Mouse (Mus musculus) MEL (cell line): Measurements from ENCODE around the gene Kalrn.

Experiments
- CHD1 ChIP-seq: IDR thresholded peaks from 2 replicates; pipeline ENCODE4 v1.6.1; 2012; ENCODE audit warnings: low read depth, mild to moderate bottlenecking, inconsistent platforms, low read length, improper control_type of control experiment
- CHD2 ChIP-seq: IDR thresholded peaks from 2 replicates; pipeline ENCODE4 v1.6.1; 2011; ENCODE audit warnings: low read length, improper control_type of control experiment
- CTCF ChIP-seq, 3 experiments: IDR thresholded peaks in 2 of 3; conservative IDR thresholded peaks in 1 of 3; 2 replicates each; pipeline ENCODE4 v1.5.1; 2011 to 2012; ENCODE audit warnings: low read length in 3 of 3, low read depth in 2 of 3, mild to moderate bottlenecking in 2 of 3, improper control_type of control experiment in 1 of 3, inconsistent platforms in 1 of 3, mixed read lengths in 1 of 3, moderate library complexity in 1 of 3; ENCODE audit not compliant: control insufficient read depth in 1 of 3, insufficient read depth in 1 of 3, poor library complexity in 1 of 3, severe bottlenecking in 1 of 3
- EP300 ChIP-seq, 2 experiments: IDR thresholded peaks; 2 replicates each; pipeline ENCODE4 v1.6.1; 2011; ENCODE audit warnings: improper control_type of control experiment in 2 of 2, low read length in 2 of 2, low read depth in 1 of 2, mild to moderate bottlenecking in 1 of 2
- POLR2A ChIP-seq, 2 experiments: IDR thresholded peaks; 2 replicates each; pipeline ENCODE4 v1.6.1; 2011 to 2012; ENCODE audit warnings: low read length in 2 of 2, mild to moderate bottlenecking in 2 of 2, control low read depth in 1 of 2, improper control_type of control experiment in 1 of 2, low read depth in 1 of 2, moderate library complexity in 1 of 2; ENCODE audit not compliant: control insufficient read depth in 1 of 2, insufficient read depth in 1 of 2, poor library complexity in 1 of 2
- POLR2AphosphoS5 ChIP-seq: IDR thresholded peaks from 2 replicates; pipeline ENCODE4 v1.6.1; 2012; ENCODE audit warnings: low read depth, borderline replicate concordance, mild to moderate bottlenecking, inconsistent platforms, low read length, moderate library complexity, mixed read lengths

- no peak for TF ChIP-seq EP300 (IDR thresholded peaks at IDR 0.05; ENCODE audit: low read depth in 1 of 2, low read length in 2 of 2)
- TF ChIP-seq POLR2AphosphoS5, result no peak
- TF ChIP-seq CHD1, result no peak
- TF ChIP-seq CTCF (IDR thresholded peaks at IDR 0.05 in 2 of 3, conservative IDR thresholded peaks at IDR 0.05 in 1 of 3; ENCODE audit: control insufficient read depth in 1 of 3, insufficient read depth in 1 of 3, low read depth in 2 of 3, low read length in 3 of 3, poor library complexity in 1 of 3, severe bottlenecking in 1 of 3), result no peak
- TF ChIP-seq POLR2A (IDR thresholded peaks at IDR 0.05; ENCODE audit: control insufficient read depth in 1 of 2, insufficient read depth in 1 of 2, low read depth in 1 of 2, low read length in 2 of 2, poor library complexity in 1 of 2), result no peak
- no peak for TF ChIP-seq CHD2
Observed at GRCm38 (mm10) chr16:34508125-34508524, 65.2 kb downstream of the Kalrn start.
